8 mouse cellular contexts compared by ENCODE assay signal in genomic region chr9:108568511-108568921, GRCm38 (mm10). TPM values are rescaled to one million over a fixed set of nuclear protein-coding genes. Genes with fewer than 3 reads are reported as not detected.
DNase-seq lines count a peak whose midpoint lies in the region; ATAC-seq and TF ChIP-seq lines count a peak whose summit lies in the region.

No protein-coding gene starts in this region.

- intact Hi-C loops in gastrocnemius, adult 2 months (cut with DNase I): loop anchor here (5.0 kb wide), 1 partner anchor 51 kb away; the partner anchor contains the start of gene Qrich1

- TF ChIP-seq CTCF in gastrocnemius, adult 2 months (IDR thresholded peaks at IDR 0.05): no peak
- no peak for TF ChIP-seq CTCF in liver, embryonic 14.5 days (IDR thresholded peaks at IDR 0.05; ENCODE audit: low read depth)

- TF ChIP-seq EP300 in liver, embryonic 14.5 days (IDR thresholded peaks at IDR 0.05; ENCODE audit: low read depth): no peak

- WGBS in forebrain, embryonic 13.5 days: 81% methylated on average over 17 of the region's 17 CpGs
- WGBS in liver, embryonic 14.5 days (ENCODE audit: insufficient replicate concordance): 40% methylated on average over 17 of the region's 17 CpGs

- no peaks in the 10 kb centered on the region for H3K27me3 ChIP-seq in forebrain, embryonic 13.5 days
- no peaks in the 10 kb centered on the region for H3K27me3 ChIP-seq in liver, embryonic 14.5 days (ENCODE audit: control insufficient read depth, insufficient read depth, low read length)

- 0 out of 2 replicates have a peak overlapping the region, but pooled peaks have one; percentile 88 for H3K9ac ChIP-seq in forebrain, embryonic 13.5 days
- peak overlapping the region; percentile 70 for H3K9ac ChIP-seq in liver, embryonic 14.5 days (replicated peaks)

- H3K27ac ChIP-seq in gastrocnemius, adult 2 months: peak overlapping the region; percentile 98
- H3K27ac ChIP-seq in forebrain, embryonic 13.5 days: no peak overlapping the region; the same call in 1 of the 2 replicates
- H3K27ac ChIP-seq in liver, embryonic 14.5 days: peak overlapping the region; percentile 26

- H3K4me1 ChIP-seq in forebrain, embryonic 13.5 days: peaks cover 43% of the 10 kb centered on the region
- peaks cover 17 to 23% of the 10 kb centered on the region in 2 experiments for H3K4me1 ChIP-seq in liver, embryonic 14.5 days (replicated peaks; ENCODE audit: control insufficient read depth in 2 of 2, insufficient read depth in 2 of 2, low read length in 1 of 2)

- H3K36me3 ChIP-seq in forebrain, embryonic 13.5 days (ENCODE audit: poor library complexity, severe bottlenecking): peaks cover 55% of the 10 kb centered on the region
- H3K36me3 ChIP-seq in liver, embryonic 14.5 days (replicated peaks; ENCODE audit: control insufficient read depth, insufficient read depth, low read depth): peaks cover 23% of the 10 kb centered on the region

- H3K4me2 ChIP-seq in forebrain, embryonic 13.5 days: peak overlapping the region; percentile 97
- peak overlapping the region; percentile 99 for H3K4me2 ChIP-seq in liver, embryonic 14.5 days (ENCODE audit: low read depth)

- H3K9me3 ChIP-seq in forebrain, embryonic 13.5 days (replicated peaks): no peaks in the 10 kb centered on the region
- H3K9me3 ChIP-seq in liver, embryonic 14.5 days (ENCODE audit: control insufficient read depth, low read length): no peaks in the 10 kb centered on the region

- no peak for ATAC-seq in forebrain, embryonic 13.5 days
- no peak for ATAC-seq in liver, embryonic 14.5 days (ENCODE audit: insufficient read depth)

- H3K4me3 ChIP-seq in gastrocnemius, adult 2 months: peak overlapping the region; percentile 76
- H3K4me3 ChIP-seq in forebrain, embryonic 13.5 days: peak overlapping the region; percentile 74
- H3K4me3 ChIP-seq in liver, embryonic 14.5 days (ENCODE audit: insufficient read depth in 1 of 2, low read depth in 2 of 2, low read length in 2 of 2): peak overlapping the region; percentile 83 to 86

- DNase-seq in gastrocnemius, adult 2 months: no peak
- no peak for DNase-seq in gastrocnemius, postnatal 10 days
- DNase-seq in 416B (ENCODE audit: low read depth): peak; percentile 67
- DNase-seq in liver, embryonic 14.5 days (ENCODE audit: low read depth in 3 of 3, low spot score in 3 of 3): no peak
- peak; percentile 45 for DNase-seq in thymus, postnatal 4 days
- no peak for DNase-seq in urinary bladder, postnatal 10 days (ENCODE audit: low spot score)
- no peak for DNase-seq in right cerebral cortex, adult 18-20 months

RNA-seq across cellular contexts. Expression of gene Dalrd3, which starts 1.2 kb away (rescaled TPM):
- 10 to 100 TPM in 1 of 2 experiments, 1 to 10 TPM in 1; 8.0 to 11.3 TPM for total RNA-seq in gastrocnemius, adult 2 months (2021)
- 10 to 100 TPM in 1 of 2 experiments, 1 to 10 TPM in 1; 6.6 to 11.5 TPM for total RNA-seq in gastrocnemius, postnatal 10 days (2021)
- polyA plus RNA-seq in forebrain, embryonic 13.5 days (2015; fragmentation: Nextera tagmentation; extraction: Ambion mirVana): 230 and 246 TPM in 2 replicates
- 43.8 and 48.0 TPM in 2 replicates for polyA plus RNA-seq in liver, embryonic 14.5 days (2012; rRNA removed)
- 26.4 and 33.6 TPM in 2 replicates for polyA plus RNA-seq in liver, embryonic 14.5 days (2014; fragmentation: Nextera tagmentation; extraction: Ambion mirVana)

RNA-seq across cellular contexts. Expression of gene Ndufaf3, which starts 1.3 kb away (rescaled TPM):
- 10 to 100 TPM; 20.6 to 39.2 TPM for total RNA-seq in gastrocnemius, adult 2 months (2021)
- 10 to 100 TPM; 35.3 to 35.4 TPM for total RNA-seq in gastrocnemius, postnatal 10 days (2021)
- polyA plus RNA-seq in forebrain, embryonic 13.5 days (2015; fragmentation: Nextera tagmentation; extraction: Ambion mirVana): 64.8 and 70.4 TPM in 2 replicates
- polyA plus RNA-seq in liver, embryonic 14.5 days (2012; rRNA removed): 8.9 and 12.1 TPM in 2 replicates
- 36.1 and 36.9 TPM in 2 replicates for polyA plus RNA-seq in liver, embryonic 14.5 days (2014; fragmentation: Nextera tagmentation; extraction: Ambion mirVana)

RNA-seq across cellular contexts. Expression of gene Impdh2, which starts 8.4 kb away (rescaled TPM):
- 10 to 100 TPM; 59.7 to 67.4 TPM for total RNA-seq in gastrocnemius, adult 2 months (2021)
- 10 to 100 TPM; 57.2 to 76.4 TPM for total RNA-seq in gastrocnemius, postnatal 10 days (2021)
- polyA plus RNA-seq in forebrain, embryonic 13.5 days (2015; fragmentation: Nextera tagmentation; extraction: Ambion mirVana): 135 and 143 TPM in 2 replicates
- polyA plus RNA-seq in liver, embryonic 14.5 days (2012; rRNA removed): 86.6 and 117 TPM in 2 replicates
- 104 and 117 TPM in 2 replicates for polyA plus RNA-seq in liver, embryonic 14.5 days (2014; fragmentation: Nextera tagmentation; extraction: Ambion mirVana)

RNA-seq across cellular contexts. Expression of gene Wdr6, which starts 10.0 kb away (rescaled TPM):
- total RNA-seq in gastrocnemius, adult 2 months (2021): 1 to 10 TPM; 6.7 to 7.3 TPM
- 10 to 100 TPM; 12.4 to 17.3 TPM for total RNA-seq in gastrocnemius, postnatal 10 days (2021)
- polyA plus RNA-seq in forebrain, embryonic 13.5 days (2015; fragmentation: Nextera tagmentation; extraction: Ambion mirVana): 203 and 256 TPM in 2 replicates
- polyA plus RNA-seq in liver, embryonic 14.5 days (2012; rRNA removed): 8.4 and 9.4 TPM in 2 replicates
- polyA plus RNA-seq in liver, embryonic 14.5 days (2014; fragmentation: Nextera tagmentation; extraction: Ambion mirVana): 8.4 and 11.1 TPM in 2 replicates

RNA-seq across cellular contexts. Expression of gene P4htm, which starts 29.0 kb away (rescaled TPM):
- total RNA-seq in gastrocnemius, adult 2 months (2021): 1 to 10 TPM; 3.7 to 3.9 TPM
- total RNA-seq in gastrocnemius, postnatal 10 days (2021): 1 to 10 TPM; 4.8 to 6.6 TPM
- 16.6 and 18.7 TPM in 2 replicates for polyA plus RNA-seq in forebrain, embryonic 13.5 days (2015; fragmentation: Nextera tagmentation; extraction: Ambion mirVana)
- polyA plus RNA-seq in liver, embryonic 14.5 days (2012; rRNA removed): 0.52 and 0.54 TPM in 2 replicates
- polyA plus RNA-seq in liver, embryonic 14.5 days (2014; fragmentation: Nextera tagmentation; extraction: Ambion mirVana): 0.25 and 0.67 TPM in 2 replicates

Comparison
In these comparisons a context has a peak if more than half of its experiments do, and no peak if none do; other contexts are left out.
1. DNase-seq: peak in 416B (single experiment) and thymus, postnatal 4 days (single experiment); none in gastrocnemius, adult 2 months (single experiment), gastrocnemius, postnatal 10 days (single experiment), liver, embryonic 14.5 days (0 of 3), urinary bladder, postnatal 10 days (single experiment) and right cerebral cortex, adult 18-20 months (single experiment).
2. Peak in every context shown above with its lines, with median percentiles within 50 percentile points of each other: H3K4me3 ChIP-seq.